Mouse (Mus musculus) lung, postnatal 0 days (tissue): ENCODE data around the gene Ubr3. TPM values are rescaled to one million over a fixed set of nuclear protein-coding genes. Genes with fewer than 3 reads are reported as not detected.

ENCODE experiments used
- ATAC-seq: fragments of 200-750 bp; cut with Nextera tagmentation; 2 replicates; pipeline ENCODE4 v1.8.0; 2017; ENCODE audit warnings: moderate library complexity
- DNase-seq: peaks from one replicate; pipeline ENCODE4 v3.0.0-alpha.2; 2016; ENCODE audit warnings: low spot score
- H3K27ac ChIP-seq: fragments of 300-500 bp; sonication (generic); 2 replicates; pipeline ENCODE4 v1.5.1; 2014; ENCODE audit warnings: antibody characterized with exemption, mild to moderate bottlenecking, low read length, mixed read lengths
- H3K27me3 ChIP-seq: fragments of 300-500 bp; sonication (generic); replicated peaks from 2 replicates; pipeline ENCODE4 v1.6.1; 2014; ENCODE audit warnings: low read length, mixed read lengths; ENCODE audit not compliant: insufficient read depth
- H3K36me3 ChIP-seq: fragments of 300-500 bp; sonication (generic); 2 replicates; pipeline ENCODE4 v1.6.1; 2014; ENCODE audit warnings: low read length, mixed read lengths; ENCODE audit not compliant: insufficient read depth
- H3K4me1 ChIP-seq: fragments of 300-500 bp; sonication (generic); 2 replicates; pipeline ENCODE4 v1.6.1; 2014; ENCODE audit warnings: antibody characterized with exemption, low read depth, low read length, mixed read lengths; ENCODE audit not compliant: insufficient read depth
- H3K4me2 ChIP-seq: fragments of 300-500 bp; sonication (generic); replicated peaks from 2 replicates; pipeline ENCODE4 v1.6.1; 2014; ENCODE audit warnings: low read depth, mild to moderate bottlenecking, low read length, moderate library complexity, mixed read lengths
- H3K4me3 ChIP-seq: fragments of 300-500 bp; sonication (generic); 2 replicates; pipeline ENCODE4 v1.5.1; 2014; ENCODE audit warnings: low read depth, low read length
- H3K9ac ChIP-seq: fragments of 300-500 bp; sonication (generic); replicated peaks from 2 replicates; pipeline ENCODE4 v1.6.1; 2014; ENCODE audit warnings: low read depth, mild to moderate bottlenecking
- H3K9me3 ChIP-seq: fragments of 300-500 bp; sonication (generic); 2 replicates; pipeline ENCODE4 v1.6.1; 2016; ENCODE audit warnings: low read length, mixed read lengths
- CTCF ChIP-seq: IDR thresholded peaks from 2 replicates; pipeline ENCODE4 v1.5.1; 2016; ENCODE audit warnings: antibody characterized with exemption, mild to moderate bottlenecking
- EP300 ChIP-seq: IDR thresholded peaks from 2 replicates; pipeline ENCODE4 v1.6.1; 2016; ENCODE audit warnings: antibody characterized with exemption, mild to moderate bottlenecking, control low read depth
- WGBS: fragments of 180-500 bp; shearing (Covaris S2); extraction: QIAGEN DNeasy Blood & Tissue Kit; methylation state at CpG from one replicate; pipeline ENCODE4 v1.1.7; 2014; 5-methylcytosine and 5-hydroxymethylcytosine counted together
- polyA plus RNA-seq: library from polyadenylated mRNA; unstranded; fragments of >200 nt; fragmentation: Nextera tagmentation; extraction: Ambion mirVana; gene quantifications from 2 replicates; pipeline ENCODE4 v1.2.1, GENCODE M21; 2015

Gene Ubr3
- polyA plus RNA-seq, 1 experiment from 2014 or later, result 10.4 TPM

GRCm38 (mm10) chr2:70066338-70067022 lies 169.4 kb downstream of the Ubr3 start:
- no peak for DNase-seq
- no peak overlapping the region for H3K4me2 ChIP-seq
- H3K9ac ChIP-seq, result no peak overlapping the region
- no peaks in the 10 kb centered on the region for H3K9me3 ChIP-seq
- WGBS, result 67% methylated on average over 6 of the region's 6 CpGs
- no peak for ATAC-seq
- H3K36me3 ChIP-seq, result no peaks in the 10 kb centered on the region
- no peak overlapping the region for H3K27ac ChIP-seq
- no peaks in the 10 kb centered on the region for H3K4me1 ChIP-seq
- TF ChIP-seq EP300 (no peak), CTCF (no peak)
- no peaks in the 10 kb centered on the region for H3K27me3 ChIP-seq
- no peak overlapping the region for H3K4me3 ChIP-seq

- DNase-seq (peak; percentile 69), ATAC-seq (peak; percentile 64)
- Histone ChIP-seq H3K9ac (no peak overlapping the region), H3K4me2 (no peak overlapping the region), H3K4me3 (no peak overlapping the region), H3K27me3 (no peaks in the 10 kb centered on the region), H3K36me3 (no peaks in the 10 kb centered on the region), H3K4me1 (no peaks in the 10 kb centered on the region), H3K27ac (no peak overlapping the region), H3K9me3 (no peaks in the 10 kb centered on the region)
- TF ChIP-seq CTCF (no peak), EP300 (peak; percentile 24; the same call in 1 of the 2 replicates)
- 60% methylated on average over 5 of the region's 5 CpGs for WGBS
Observed at GRCm38 (mm10) chr2:70069861-70070260, 172.8 kb downstream of the Ubr3 start.

Other genes with a start within 250 kb of the Ubr3 start
- 0.45 and 0.83 TPM in 2 replicates for gene Klhl41, start 227.1 kb upstream of the Ubr3 start, polyA plus RNA-seq
- gene Fastkd1, start 183.7 kb upstream of the Ubr3 start, polyA plus RNA-seq, result 5.4 and 6.2 TPM in 2 replicates
- 95.1 and 96.5 TPM in 2 replicates for gene Ppig, start 174.7 kb upstream of the Ubr3 start, polyA plus RNA-seq
- gene Ccdc173, start 107.7 kb upstream of the Ubr3 start, polyA plus RNA-seq, result 2.3 and 2.5 TPM in 2 replicates
- gene Phospho2, start 107.6 kb upstream of the Ubr3 start, polyA plus RNA-seq, result 20.3 and 20.8 TPM in 2 replicates
- 29.6 and 30.3 TPM in 2 replicates for gene Klhl23, start 75.3 kb upstream of the Ubr3 start, polyA plus RNA-seq
- 185 and 187 TPM in 2 replicates for gene Ssb, start 35.7 kb upstream of the Ubr3 start, polyA plus RNA-seq
- gene Mettl5, start 11.6 kb upstream of the Ubr3 start, polyA plus RNA-seq, result 24.1 and 25.6 TPM in 2 replicates
- gene Myo3b, start 141.9 kb downstream of the Ubr3 start, polyA plus RNA-seq, result 0.25 and 0.36 TPM in 2 replicates